Mouse (Mus musculus) right cerebral cortex, postnatal 36 days (tissue): ENCODE measurements at regions not wholly inside any gene's neighbourhood (a gene's known extent, or its start where the extent isn't known, plus 50 kb on each side); places are given as distances from the start of the nearest gene placed in this dataset.
"Not testable (repeated sequence)": the region's sequence is repeated elsewhere in the genome, so short reads cannot be mapped to it uniquely, and the experiment has no call there.

Source experiments
- DNase-seq, 2 experiments: peaks; one replicate each; pipeline ENCODE4 v3.0.0; 2022; ENCODE audit warnings: low spot score in 2 of 2, mixed read lengths in 1 of 2

DNA sequence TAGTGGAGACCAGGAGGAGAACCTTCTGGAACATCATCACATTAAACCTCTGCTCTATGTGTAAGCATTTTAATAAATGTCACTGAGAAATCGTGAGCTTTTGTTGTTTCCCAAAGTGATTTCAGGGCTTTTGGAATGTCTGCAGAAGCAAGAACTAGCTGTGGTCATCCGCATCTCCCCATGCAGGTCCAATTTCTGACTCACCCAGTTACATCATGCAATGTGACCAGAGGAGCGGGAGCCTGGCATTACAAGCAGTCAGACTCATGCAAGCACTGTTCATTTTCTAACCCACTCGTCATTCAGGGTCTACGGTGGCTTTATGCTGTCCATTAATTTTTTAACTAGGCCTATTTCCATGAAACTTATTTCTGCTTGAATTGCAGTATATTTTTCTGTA, 151.2 kb upstream of the Supt20 start:
- DNase-seq, result no peak

DNA sequence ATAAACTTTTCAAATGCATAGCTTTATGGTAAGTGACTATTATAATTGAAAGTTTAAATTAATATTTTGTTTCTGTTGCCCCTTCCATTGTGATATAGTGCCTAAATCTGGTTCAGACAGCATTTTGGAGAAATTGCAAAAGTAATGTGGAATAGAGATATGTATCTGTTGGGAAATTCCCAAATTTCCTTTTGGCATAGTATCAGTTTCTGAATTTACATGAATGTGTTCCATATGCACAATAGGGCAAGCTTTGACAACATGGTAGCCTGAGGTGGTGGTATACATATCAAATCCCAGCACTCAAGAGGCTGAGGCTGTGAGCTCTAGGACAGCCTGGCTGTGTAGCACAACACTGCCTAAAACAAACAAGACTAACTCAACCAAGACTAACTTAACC, 147.2 kb upstream of the Supt20 start:
- DNase-seq, result no peak

DNA sequence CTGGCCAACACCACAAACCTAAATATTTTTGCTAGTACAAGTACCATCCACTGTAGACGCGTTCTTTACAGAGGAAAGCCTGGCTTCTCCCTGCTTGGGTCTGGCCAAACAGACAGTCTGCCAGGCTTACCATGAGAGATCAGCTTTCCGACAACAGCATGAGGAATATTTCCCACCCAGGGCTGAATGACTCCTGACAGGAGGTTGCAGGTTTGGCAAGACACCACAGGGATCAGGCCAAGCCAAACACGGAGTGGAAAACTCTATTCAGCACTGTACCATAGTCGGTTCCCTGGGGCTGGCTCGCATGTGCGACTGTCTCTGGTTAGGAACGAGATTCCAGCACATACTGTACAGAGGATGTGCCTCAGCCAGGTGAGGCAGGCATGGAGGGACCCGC, 140.7 kb upstream of the Supt20 start:
- DNase-seq, result no peak

DNA sequence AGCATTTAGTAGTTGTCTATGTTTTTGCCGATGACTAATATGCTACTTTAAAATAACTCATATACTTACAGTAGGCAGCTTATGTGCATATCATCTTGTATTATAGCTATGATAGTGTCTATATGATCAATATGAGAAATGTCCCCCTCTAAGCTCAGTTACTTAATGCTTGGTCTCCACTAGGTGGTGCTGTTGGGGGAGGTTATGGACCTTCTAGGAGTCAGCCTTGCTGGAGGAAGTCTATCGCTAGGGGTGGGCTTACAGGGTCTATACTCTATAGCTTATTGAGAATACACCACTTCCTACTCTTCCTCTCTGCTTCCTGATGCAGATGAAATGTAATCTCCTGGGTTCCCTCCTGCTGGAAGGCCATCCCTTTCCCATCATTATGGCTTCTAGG, 136.7 kb upstream of the Supt20 start:
- DNase-seq, result no peak

DNA sequence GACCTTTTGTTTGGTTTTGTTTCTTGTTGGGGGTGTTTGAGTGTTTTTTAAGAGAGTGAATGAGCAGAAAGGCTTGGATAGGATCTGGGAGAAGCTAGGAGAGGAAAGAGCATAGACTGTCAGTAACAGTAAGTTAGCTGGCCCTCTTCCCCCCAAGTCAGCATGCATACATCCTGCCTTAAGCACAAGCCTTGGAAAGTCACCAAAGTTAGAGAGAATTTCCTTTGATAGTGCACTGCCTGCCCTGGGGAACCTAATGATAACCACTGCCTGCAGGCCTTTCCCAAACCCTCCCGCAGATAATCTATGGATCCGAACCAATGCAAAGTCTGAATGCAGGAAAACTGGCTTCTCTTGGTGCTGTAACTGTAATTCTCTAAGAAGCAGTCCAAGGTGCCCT, 133.6 kb upstream of the Supt20 start:
- DNase-seq, result no peak

DNA sequence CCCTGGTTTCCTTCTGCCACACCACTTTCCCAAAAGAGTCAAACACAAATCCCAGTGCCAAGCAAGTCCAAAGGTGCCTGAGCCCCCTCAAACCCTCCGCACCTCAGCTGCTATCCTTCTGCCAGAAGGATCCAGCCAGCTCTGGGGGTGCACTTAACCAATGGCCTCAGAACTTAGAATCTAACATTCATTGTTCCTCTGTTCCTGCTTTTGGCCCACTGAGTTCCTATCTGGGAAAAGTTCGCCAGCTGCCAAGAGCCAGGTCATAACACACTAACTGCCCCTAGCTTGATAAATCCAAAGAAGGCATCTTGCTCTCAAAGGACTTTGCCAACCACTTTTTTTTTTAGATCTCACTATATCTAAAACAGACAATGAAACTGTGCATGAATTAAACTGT, 133.1 kb upstream of the Supt20 start:
- no peak for DNase-seq

DNA sequence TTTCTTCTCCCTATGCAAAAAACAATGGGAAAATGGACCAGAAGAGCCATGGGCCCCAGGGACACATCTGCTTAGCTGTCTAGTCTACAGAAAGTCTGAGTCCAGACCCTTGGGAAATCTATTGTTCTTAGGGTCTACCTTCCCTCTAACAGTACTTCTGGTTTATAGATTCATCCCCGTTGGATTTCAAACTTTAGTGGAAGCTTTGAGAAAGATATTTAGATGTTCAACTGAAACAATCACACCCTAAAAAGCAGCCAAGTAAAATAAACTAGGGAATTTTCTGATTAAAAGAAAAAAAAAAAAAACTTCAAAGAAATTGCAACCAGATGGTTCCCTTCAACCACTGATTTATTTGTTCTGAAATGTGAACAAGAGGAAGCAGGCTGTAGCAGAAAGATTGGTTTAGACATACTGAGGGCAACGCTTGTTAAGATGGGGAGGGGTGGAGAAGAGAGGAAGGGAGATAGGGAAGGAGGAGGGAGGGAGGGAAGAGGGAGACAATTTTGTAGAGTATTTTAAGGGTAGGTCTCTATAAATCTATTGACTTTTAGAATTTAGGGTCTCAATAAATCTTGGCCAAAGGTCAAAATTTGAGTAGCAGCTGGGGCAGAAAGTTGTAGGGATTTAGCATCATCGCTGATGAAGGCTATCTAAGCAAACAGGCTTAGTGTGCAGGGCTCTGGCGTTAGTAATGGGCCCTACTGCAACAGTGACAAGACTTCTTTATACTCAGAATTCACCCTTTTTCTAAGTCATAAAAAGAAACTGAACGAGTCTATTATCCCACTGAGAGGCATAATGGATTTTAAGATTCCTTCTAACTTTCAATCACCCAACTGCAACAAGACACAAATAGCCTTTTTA, 132.3 kb upstream of the Supt20 start:
- DNase-seq, result no peak

DNA sequence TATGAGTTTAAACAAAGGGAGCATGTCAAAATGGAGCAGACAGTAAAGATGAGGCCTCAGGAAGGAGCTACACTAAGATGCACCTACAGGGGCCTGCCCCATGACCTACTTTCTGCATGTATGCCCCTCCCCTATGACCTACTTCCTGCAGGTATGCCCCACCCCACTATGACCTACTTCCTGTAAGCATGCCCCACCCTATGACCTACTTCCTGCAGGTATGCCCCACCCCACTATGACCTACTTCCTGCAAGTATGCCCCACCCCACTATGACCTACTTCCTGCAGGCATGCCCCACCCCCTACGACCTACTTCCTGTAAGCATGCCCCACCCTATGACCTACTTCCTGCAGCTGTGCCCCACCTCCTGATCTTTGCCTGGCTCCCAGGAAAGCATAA, 125.3 kb upstream of the Supt20 start:
- no peak for DNase-seq

DNA sequence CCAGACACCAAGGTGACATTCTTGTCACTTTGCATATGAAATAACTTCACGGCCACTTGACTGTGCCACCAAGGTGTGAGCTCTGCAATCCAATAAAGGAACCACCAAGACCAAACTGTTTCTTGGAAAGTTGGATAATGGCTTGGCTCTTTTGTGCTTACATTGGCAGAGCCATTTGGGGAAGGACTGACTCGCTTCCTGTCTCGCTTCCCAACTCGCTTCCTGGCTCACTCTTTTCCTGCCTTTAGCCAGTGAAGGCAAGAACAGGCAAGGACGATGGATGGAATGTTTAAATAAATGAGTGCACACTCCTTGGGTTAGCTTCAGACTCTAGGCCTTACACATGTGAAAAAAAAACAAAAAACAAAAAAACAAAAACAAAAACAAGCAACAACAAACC, 124.5 kb upstream of the Supt20 start:
- no peak for DNase-seq

DNA sequence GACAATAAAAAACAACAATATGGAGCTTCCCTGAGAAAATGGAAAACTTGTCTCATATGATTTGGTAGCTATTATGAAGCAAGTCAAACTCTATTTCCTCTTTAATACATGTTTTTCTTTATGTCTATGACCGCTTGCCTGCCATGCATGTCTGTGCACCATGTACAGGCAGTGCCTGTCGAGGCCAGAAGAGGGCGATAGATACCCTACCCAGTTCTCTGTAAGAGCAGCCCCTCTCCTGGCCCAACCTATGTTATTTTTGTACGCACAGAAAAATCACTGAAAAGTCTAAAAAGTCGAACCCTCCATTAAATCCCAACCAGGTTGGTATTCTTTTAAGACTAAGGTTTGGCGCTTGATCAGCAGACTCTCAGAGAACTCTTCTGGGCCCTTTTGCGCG, 122.1 kb upstream of the Supt20 start:
- no peak for DNase-seq

DNA sequence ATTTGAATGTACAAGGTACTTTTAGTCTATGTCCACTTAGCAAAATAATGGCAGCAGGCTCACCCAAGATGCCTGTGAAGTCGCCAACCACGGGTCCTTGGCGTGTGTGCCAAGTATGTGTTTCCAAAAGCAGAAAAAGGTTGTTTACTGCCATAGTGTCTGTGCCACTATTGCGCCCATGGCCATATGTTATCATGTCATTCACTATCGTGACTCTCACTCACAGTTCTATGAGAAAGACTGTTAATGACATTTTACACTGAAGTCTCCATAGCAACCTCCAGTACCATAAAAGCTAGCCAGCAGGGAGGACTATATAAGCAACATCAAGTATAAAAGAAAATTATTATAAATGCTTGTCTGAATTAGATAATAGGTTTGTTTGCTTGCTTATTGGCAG, 114.8 kb upstream of the Supt20 start:
- DNase-seq, result no peak

DNA sequence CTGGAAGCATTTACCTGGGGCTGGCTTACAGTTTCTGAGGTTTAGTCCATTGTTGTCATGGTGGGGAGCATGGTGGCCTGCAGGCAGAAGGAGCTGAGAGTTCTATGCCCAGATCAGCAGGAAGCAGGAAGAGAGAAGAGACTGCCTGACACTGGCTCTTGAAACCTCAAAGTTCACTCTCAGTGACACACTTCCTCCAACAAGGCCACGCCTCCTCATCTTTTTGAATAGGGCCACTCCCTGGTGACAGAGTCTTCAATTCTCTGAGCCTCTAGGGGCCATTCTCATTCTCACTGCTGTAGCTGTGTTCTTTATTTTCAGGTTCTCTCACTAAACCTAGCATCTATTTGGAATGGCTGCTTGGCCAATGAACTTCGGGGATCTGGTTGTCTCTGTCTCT, 113.2 kb upstream of the Supt20 start:
- DNase-seq, result no peak

DNA sequence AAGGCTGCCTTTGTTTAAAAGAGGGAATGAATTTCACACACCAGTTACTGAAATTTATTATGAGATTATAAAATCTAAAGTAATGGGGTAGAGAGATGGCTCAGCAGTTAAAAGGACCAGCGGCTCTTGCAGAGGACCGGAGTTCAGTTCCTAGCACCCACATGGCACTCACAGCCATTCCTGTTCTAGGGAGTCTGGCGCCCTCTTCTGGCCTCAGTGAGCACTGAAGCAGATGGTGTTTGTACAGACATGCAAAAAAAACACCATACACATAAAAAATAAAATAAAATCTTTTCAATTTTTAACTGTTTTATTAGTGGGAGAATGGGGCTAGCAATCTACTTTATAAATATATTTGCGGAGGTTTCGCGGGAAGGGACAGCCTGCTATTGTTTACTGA, 112.3 kb upstream of the Supt20 start:
- no peak for DNase-seq

DNA sequence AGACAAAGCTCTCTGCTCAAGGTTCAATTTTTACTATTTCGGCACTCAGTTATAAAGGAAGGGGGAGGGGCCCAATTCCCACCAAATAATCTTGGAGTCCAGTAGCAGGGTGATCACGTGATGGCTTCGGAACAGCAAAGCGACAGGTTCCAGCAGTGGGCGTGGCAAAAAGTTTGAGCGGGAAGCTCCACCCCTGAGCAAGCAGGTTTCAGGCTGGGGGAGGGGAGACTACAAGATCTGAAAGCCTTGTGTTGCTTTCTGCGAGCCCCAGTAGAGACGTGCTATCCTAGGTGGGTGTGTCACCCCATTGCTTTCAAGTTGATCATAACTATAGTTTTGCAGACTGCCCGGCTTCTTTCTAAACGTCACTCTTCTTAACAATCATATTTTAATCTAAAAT, 106.8 kb upstream of the Supt20 start:
- not testable (repeated sequence) for DNase-seq

DNA sequence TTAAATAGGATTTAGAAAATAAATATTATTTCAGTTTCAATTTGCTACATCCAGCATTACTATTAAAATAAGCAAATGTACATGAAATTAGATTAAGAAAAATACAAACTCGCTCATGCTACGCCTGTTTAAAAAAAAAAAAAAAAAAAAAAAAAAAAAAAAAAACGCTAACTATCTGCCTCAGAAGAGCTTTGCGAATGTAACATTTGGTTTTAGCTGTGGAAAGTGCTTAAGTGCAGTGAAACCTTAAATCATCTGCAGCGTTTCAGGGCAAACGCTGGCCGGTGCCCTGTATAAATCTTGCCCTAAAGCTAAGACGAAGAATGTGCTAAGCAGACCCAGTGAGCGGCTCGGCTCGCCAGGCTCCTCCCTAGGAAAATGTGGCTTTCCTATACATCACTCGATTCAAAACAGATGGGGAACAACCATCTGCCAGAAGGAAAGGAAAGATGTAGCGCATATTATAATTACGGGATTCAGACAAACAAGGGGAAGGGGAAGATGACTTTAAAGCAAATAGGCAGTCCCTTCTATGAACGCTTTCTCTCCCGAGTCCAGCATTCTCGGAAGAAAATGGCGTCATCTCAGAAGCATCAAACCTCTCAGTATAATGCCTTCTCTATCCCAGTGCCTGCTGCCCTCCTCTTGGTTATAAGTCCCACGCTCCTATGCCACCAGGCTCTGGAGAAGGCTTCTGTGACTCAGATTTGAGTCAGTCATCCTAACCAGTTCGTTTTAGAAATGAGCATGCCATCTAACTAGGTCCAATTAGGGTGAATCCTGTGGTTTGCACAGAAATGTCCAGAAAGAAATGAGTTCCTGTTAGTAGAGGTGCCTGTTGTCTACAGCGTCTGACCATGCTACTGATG, 105.2 kb upstream of the Supt20 start:
- peak; percentile 8 to 12 for DNase-seq

DNA sequence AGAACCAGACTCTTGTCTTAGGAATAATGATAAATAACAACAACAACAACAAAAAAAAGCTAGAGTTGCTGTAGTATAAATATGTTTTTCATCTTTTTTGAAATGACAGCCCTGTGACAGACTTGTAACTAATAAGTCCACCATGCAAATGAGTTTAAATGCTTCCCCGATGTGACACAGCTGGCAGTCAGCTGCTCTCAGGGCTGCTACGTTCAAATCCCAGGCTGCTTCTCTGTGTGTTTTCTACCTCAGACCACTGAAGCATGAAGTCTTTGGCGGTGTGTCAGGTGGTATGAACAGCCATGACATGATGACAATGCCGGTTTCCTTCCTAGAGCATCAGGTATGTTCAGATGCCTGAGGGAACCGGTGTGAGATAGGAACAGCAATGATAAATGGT, 104.4 kb upstream of the Supt20 start:
- DNase-seq, result no peak

DNA sequence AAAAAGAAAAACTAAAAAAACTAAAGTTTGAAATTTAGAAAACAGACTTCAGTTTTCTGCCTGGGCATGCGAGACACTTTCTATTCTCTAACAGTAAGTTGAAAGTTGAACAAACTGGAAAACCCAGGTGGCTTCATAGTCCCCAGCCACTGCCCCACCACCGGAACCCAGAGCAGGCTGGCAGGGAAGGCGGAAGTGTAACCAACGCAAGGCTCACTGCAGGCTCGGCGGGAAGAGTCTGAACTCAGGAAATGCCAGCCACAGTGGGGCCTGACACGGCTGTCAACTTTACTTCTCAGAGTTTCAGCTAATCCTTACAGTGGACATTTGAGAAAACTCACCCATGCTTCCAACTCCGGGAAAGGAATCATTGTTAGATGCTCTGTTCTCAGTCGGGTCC, 102.6 kb upstream of the Supt20 start:
- no peak for DNase-seq

DNA sequence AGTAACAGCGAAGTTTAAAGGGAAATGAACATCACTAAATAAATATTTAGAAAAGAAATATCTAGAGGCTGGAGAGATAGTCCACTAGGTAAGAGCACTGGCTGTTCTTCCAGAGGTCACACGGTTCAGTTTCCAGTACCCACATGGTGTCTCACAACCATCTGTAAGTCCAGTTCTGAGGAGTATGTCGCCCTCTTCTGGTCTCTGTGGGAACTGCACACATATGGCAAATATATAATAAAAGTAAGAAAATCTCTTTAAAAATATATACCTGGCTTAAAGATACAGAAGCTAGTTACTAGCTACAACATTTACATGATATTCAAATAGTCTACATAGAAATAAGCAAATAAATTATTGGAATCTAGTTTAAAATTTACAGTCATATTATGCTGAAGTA, 101.4 kb upstream of the Supt20 start:
- DNase-seq, result no peak

DNA sequence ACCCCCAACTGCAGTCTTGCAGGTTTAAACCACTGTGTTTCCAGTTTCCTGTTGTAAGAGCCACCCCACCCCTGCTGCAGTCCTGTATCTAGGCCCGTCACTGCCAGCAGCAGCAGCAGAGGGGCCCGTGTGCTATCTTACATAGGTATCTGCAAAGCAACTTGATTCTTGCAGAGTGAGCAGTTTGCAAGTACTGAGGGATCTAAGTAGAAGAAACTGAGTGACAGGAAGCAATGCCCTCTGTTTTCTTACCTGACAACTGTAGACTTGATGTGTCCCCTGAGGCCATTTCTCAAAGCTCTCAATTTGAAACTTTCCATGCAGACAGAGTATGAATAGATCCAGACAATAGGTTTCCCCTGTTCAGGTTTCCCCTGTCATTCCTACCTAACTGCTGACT, 100.5 kb upstream of the Supt20 start:
- no peak for DNase-seq

DNA sequence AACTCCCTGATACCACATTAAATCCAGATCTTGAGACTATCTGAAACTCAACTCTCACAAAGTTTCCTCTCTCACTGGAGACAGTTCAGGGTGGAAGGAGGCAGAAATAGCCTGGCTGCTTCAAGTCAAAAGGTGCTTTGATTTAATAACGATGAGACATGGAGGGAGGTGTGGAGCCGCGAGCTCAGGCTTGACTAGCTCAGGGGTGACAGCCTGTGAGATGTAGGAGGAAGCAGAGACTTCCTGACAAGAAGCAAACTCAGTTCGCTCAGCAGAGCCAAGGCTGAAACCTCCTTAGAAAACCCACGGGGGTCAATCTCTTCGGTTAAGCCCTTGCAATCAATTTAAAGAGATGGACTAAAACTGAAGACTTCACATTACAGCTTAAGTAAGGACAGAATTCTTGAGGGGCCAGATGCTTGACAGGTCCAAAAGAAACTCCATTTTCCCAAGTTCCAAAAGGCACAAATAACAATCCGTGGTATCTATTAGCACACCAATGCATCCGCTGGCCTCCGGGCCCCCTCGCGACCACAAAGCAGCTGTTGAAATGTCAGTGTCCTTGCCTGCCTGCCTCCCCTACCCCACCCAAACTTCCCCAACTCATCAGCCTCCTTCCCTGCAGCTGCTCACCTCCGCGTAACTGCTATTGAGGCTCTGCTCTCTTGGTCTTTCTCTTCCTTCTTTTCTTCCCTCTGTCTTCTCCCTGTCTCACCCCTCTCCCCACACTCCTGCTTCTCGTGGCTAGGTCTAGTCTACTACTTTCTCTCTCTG, 99.8 kb upstream of the Supt20 start:
- DNase-seq, result no peak

DNA sequence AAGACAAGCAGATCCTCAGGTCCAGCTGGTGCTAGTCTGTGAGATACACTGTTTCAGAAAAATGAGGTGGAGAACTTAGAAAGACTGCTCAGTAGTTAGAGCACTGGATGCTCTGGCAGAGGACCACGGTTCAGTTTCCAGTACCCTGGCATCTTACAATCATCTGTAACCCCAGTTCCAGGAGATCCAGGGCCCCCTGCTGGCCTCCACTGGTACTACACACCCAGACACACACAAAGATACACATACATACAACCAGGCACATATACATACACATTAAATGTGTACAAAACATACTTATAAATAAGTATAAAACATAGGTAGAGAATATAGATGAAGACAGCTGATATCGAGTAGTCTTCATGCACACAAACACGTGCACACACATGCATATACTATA, 97.4 kb upstream of the Supt20 start:
- no peak for DNase-seq
